Mouse (Mus musculus): ENCODE results near the gene Mbd3.

- no peak for TF ChIP-seq CTCF (IDR thresholded peaks at IDR 0.05)
- no peak for TF ChIP-seq EP300 (IDR thresholded peaks at IDR 0.05)
These were observed 8.7 kb downstream of the Mbd3 start for GRCm38 (mm10) chr10:80390697-80391096.
